ENCODE assay signal across 14 mouse cellular contexts in genomic region chr10:69678230-69678629, GRCm38 (mm10).
DNase-seq lines count a peak whose midpoint lies in the region; ATAC-seq and TF ChIP-seq lines count a peak whose summit lies in the region.
"Had no signal": no experiment of that assay in that cellular context is flagged by ENCODE, and none has a peak within 500 bp of the region (broad histone marks: within the 10 kb centered on the region; RNA-seq: fewer than 3 reads in every experiment).

No protein-coding gene starts in this region.

- no peak for TF ChIP-seq CTCF in cerebellum, adult 2 months (IDR thresholded peaks at IDR 0.05; ENCODE audit: borderline replicate concordance, insufficient read depth, low read depth, low read length)
- no peak for TF ChIP-seq CTCF in layer of hippocampus, adult 2 months (conservative IDR thresholded peaks at IDR 0.05)
- no peak for TF ChIP-seq CTCF in midbrain, postnatal 0 days (IDR thresholded peaks at IDR 0.05)

- no peak overlapping the region for H3K9ac ChIP-seq in hindbrain, embryonic 13.5 days
- no peak overlapping the region for H3K9ac ChIP-seq in midbrain, postnatal 0 days (replicated peaks; ENCODE audit: low read length, poor library complexity, severe bottlenecking)
- H3K9ac ChIP-seq: embryonic facial prominence, embryonic 15.5 days; limb, embryonic 15.5 days had no signal

- 20% methylated on average over 15 of the region's 15 CpGs for WGBS in cerebellum, adult 2 months
- WGBS in hindbrain, embryonic 13.5 days = 52% methylated on average over 15 of the region's 15 CpGs
- WGBS in midbrain, postnatal 0 days = 25% methylated on average over 15 of the region's 15 CpGs

- H3K9me3 ChIP-seq in hindbrain, embryonic 13.5 days = no peaks in the 10 kb centered on the region
- no peaks in the 10 kb centered on the region for H3K9me3 ChIP-seq in midbrain, postnatal 0 days (ENCODE audit: low read length)
- H3K9me3 ChIP-seq: embryonic facial prominence, embryonic 15.5 days; limb, embryonic 15.5 days had no signal

- no peaks in the 10 kb centered on the region for H3K36me3 ChIP-seq in hindbrain, embryonic 13.5 days
- H3K36me3 ChIP-seq in midbrain, postnatal 0 days (ENCODE audit: insufficient read depth, low read length) = no peaks in the 10 kb centered on the region
- H3K36me3 ChIP-seq: embryonic facial prominence, embryonic 15.5 days; heart, embryonic 10.5 days; limb, embryonic 15.5 days had no signal

- intact Hi-C loops in heart, postnatal 36 days (cut with DNase I) = no loop called here

- H3K4me1 ChIP-seq in cerebellum, adult 2 months (ENCODE audit: control insufficient read depth, insufficient read depth, low read length) = no peaks in the 10 kb centered on the region
- H3K4me1 ChIP-seq in hindbrain, embryonic 13.5 days (replicated peaks) = peaks cover 9% of the 10 kb centered on the region; the same call in 1 of the 2 replicates
- H3K4me1 ChIP-seq in midbrain, postnatal 0 days (ENCODE audit: insufficient read depth, low read length) = no peaks in the 10 kb centered on the region
- H3K4me1 ChIP-seq: embryonic facial prominence, embryonic 15.5 days; heart, embryonic 10.5 days; limb, embryonic 15.5 days had no signal

- peak; percentile 45 to 57 for DNase-seq in cerebellum, postnatal 25 days
- DNase-seq in cerebellum, adult 2 months = no peak
- DNase-seq in layer of hippocampus, adult 2 months (ENCODE audit: low spot score in 2 of 2) = peak in 1 of 2 experiments; percentile 35
- DNase-seq in layer of hippocampus, postnatal 36 days = no peak
- DNase-seq in midbrain, postnatal 0 days (ENCODE audit: low spot score) = peak; percentile 60
- no peak for DNase-seq in thymus, postnatal 4 days
- no peak for DNase-seq in heart, postnatal 36 days
- DNase-seq: cerebellum, postnatal 36 days; right cerebral cortex, adult 18-20 months had no signal

- no peak overlapping the region for H3K4me3 ChIP-seq in cerebellum, adult 2 months (replicated peaks; ENCODE audit: insufficient read depth, low read depth, low read length)
- H3K4me3 ChIP-seq in layer of hippocampus, adult 2 months = no peak overlapping the region
- H3K4me3 ChIP-seq in hindbrain, embryonic 13.5 days = no peak overlapping the region
- no peak overlapping the region for H3K4me3 ChIP-seq in midbrain, postnatal 0 days (ENCODE audit: low read depth, low read length)
- H3K4me3 ChIP-seq: embryonic facial prominence, embryonic 15.5 days; heart, embryonic 10.5 days; limb, embryonic 15.5 days; myocyte had no signal

- no peak overlapping the region for H3K27ac ChIP-seq in cerebellum, adult 2 months (ENCODE audit: insufficient read depth, low read length)
- H3K27ac ChIP-seq in layer of hippocampus, adult 2 months = 0 out of 2 replicates have a peak overlapping the region, but pooled peaks have one; percentile 23
- peak overlapping the region; percentile 66 for H3K27ac ChIP-seq in hindbrain, embryonic 13.5 days
- H3K27ac ChIP-seq in midbrain, postnatal 0 days (ENCODE audit: low read depth, low read length) = no peak overlapping the region
- H3K27ac ChIP-seq: embryonic facial prominence, embryonic 15.5 days; heart, embryonic 10.5 days; limb, embryonic 15.5 days had no signal

- no peak for TF ChIP-seq POLR2A in cerebellum, adult 2 months (IDR thresholded peaks at IDR 0.05; ENCODE audit: borderline replicate concordance, insufficient read depth, low read length)

- no peaks in the 10 kb centered on the region for H3K27me3 ChIP-seq in cerebellum, adult 2 months (ENCODE audit: control insufficient read depth, insufficient read depth, low read length)
- H3K27me3 ChIP-seq in hindbrain, embryonic 13.5 days = no peaks in the 10 kb centered on the region
- H3K27me3 ChIP-seq in midbrain, postnatal 0 days (ENCODE audit: insufficient read depth, low read length) = no peaks in the 10 kb centered on the region
- H3K27me3 ChIP-seq: embryonic facial prominence, embryonic 15.5 days; limb, embryonic 15.5 days had no signal

- peak; percentile 54; the same call in 1 of the 2 replicates for ATAC-seq in hindbrain, embryonic 13.5 days (ENCODE audit: low FRiP score)
- ATAC-seq in midbrain, postnatal 0 days (ENCODE audit: low FRiP score) = no peak

- H3K4me2 ChIP-seq in hindbrain, embryonic 13.5 days = no peak overlapping the region
- H3K4me2 ChIP-seq in midbrain, postnatal 0 days (ENCODE audit: low read depth, low read length, poor library complexity, severe bottlenecking) = no peak overlapping the region
- H3K4me2 ChIP-seq: embryonic facial prominence, embryonic 15.5 days; limb, embryonic 15.5 days had no signal

Comparison
In these comparisons a context has a peak if more than half of its experiments do, and no peak if none do; other contexts are left out.
1. DNase-seq: peak in cerebellum, postnatal 25 days (2 of 2) and midbrain, postnatal 0 days (single experiment); none in cerebellum, adult 2 months (0 of 2), layer of hippocampus, postnatal 36 days (0 of 2), thymus, postnatal 4 days (single experiment) and heart, postnatal 36 days (0 of 2).
2. H3K27ac ChIP-seq: peak in layer of hippocampus, adult 2 months (single experiment) and hindbrain, embryonic 13.5 days (single experiment); none in cerebellum, adult 2 months (single experiment) and midbrain, postnatal 0 days (single experiment).